Mouse (Mus musculus) CH12.LX (cell line): ENCODE measurements around the gene Tbc1d7. TPM values are rescaled to one million over a fixed set of nuclear protein-coding genes. Genes with fewer than 3 reads are reported as not detected.
A peak's percentile ranks its signal among the peaks of the same experiment; 100 is the strongest.

Experiments
- DNase-seq: peaks from one replicate; pipeline ENCODE4 v3.0.0-alpha.2; 2013; ENCODE audit errors: extremely low read depth
- H3K27ac ChIP-seq: 2 replicates; pipeline ENCODE4 v1.5.1; 2012; ENCODE audit warnings: low read depth, mild to moderate bottlenecking, control low read depth, moderate library complexity; ENCODE audit not compliant: insufficient read depth
- H3K27me3 ChIP-seq: replicated peaks from 2 replicates; pipeline ENCODE3; 2012; ENCODE audit warnings: inconsistent platforms
- H3K36me3 ChIP-seq, 2 experiments: replicated peaks in 1 of 2; 2 replicates each; pipeline versions ENCODE3 to v1.6.1; 2012; ENCODE audit warnings: inconsistent platforms in 1 of 2, low read length in 1 of 2, mild to moderate bottlenecking in 1 of 2, mixed read lengths in 1 of 2, moderate library complexity in 1 of 2; ENCODE audit not compliant: control insufficient read depth in 1 of 2, insufficient read depth in 1 of 2
- H3K4me1 ChIP-seq, 2 experiments: 2 replicates each; pipeline ENCODE4 v1.6.1; 2012; ENCODE audit warnings: inconsistent platforms in 1 of 2, moderate library complexity in 1 of 2; ENCODE audit not compliant: insufficient read depth in 2 of 2, control insufficient read depth in 1 of 2
- H3K4me2 ChIP-seq: 2 replicates; pipeline ENCODE4 v1.6.1; 2012; ENCODE audit warnings: low read depth, mild to moderate bottlenecking, control low read depth; ENCODE audit not compliant: poor library complexity, insufficient read depth, severe bottlenecking
- H3K4me3 ChIP-seq, 3 experiments: fragments of 150-350 bp in 1 of 3; sonication (generic) in 1 of 3; replicated peaks in 1 of 3; 2 replicates each; pipeline versions ENCODE3 to v1.5.1; 2011 to 2012; ENCODE audit warnings: low read depth in 2 of 3, low read length in 2 of 3, mild to moderate bottlenecking in 2 of 3, moderate library complexity in 2 of 3, control low read depth in 1 of 3, improper control_type of control experiment in 1 of 3, inconsistent platforms in 1 of 3, mixed read lengths in 1 of 3; ENCODE audit not compliant: poor library complexity in 1 of 3
- H3K79me2 ChIP-seq: replicated peaks from 2 replicates; pipeline ENCODE4 v1.6.1; 2012; ENCODE audit warnings: mild to moderate bottlenecking, moderate library complexity; ENCODE audit not compliant: control insufficient read depth, poor library complexity, insufficient read depth, severe bottlenecking; ENCODE audit errors: extremely low read depth
- H3K9ac ChIP-seq: 2 replicates; pipeline ENCODE4 v1.6.1; 2012; ENCODE audit warnings: low read depth, mild to moderate bottlenecking, control low read depth, moderate library complexity; ENCODE audit not compliant: insufficient read depth
- H3K9me3 ChIP-seq: replicated peaks from 2 replicates; pipeline ENCODE3; 2012; ENCODE audit warnings: low read length, inconsistent platforms, mixed read lengths
- BHLHE40 ChIP-seq: IDR thresholded peaks from 2 replicates; pipeline ENCODE4 v1.6.1; 2011; ENCODE audit warnings: mild to moderate bottlenecking, low read depth, low read length, improper control_type of control experiment
- CHD1 ChIP-seq: IDR thresholded peaks from 2 replicates; pipeline ENCODE4 v1.6.1; 2012; ENCODE audit warnings: low read depth, low read length, improper control_type of control experiment, inconsistent platforms
- CHD2 ChIP-seq: IDR thresholded peaks from 2 replicates; pipeline ENCODE4 v1.6.1; 2011; ENCODE audit warnings: low read length, improper control_type of control experiment
- ELF1 ChIP-seq: IDR thresholded peaks from 2 replicates; pipeline ENCODE4 v1.6.1; 2014; ENCODE audit warnings: low read depth, mild to moderate bottlenecking, inconsistent platforms, low read length, improper control_type of control experiment
- EP300 ChIP-seq: IDR thresholded peaks from 2 replicates; pipeline ENCODE4 v1.6.1; 2011; ENCODE audit warnings: low read length, improper control_type of control experiment
- GABPA ChIP-seq: IDR thresholded peaks from 2 replicates; pipeline ENCODE4 v1.6.1; 2012; ENCODE audit warnings: low read depth, low read length, improper control_type of control experiment, inconsistent platforms; ENCODE audit not compliant: insufficient replicate concordance
- HCFC1 ChIP-seq: IDR thresholded peaks from 2 replicates; pipeline ENCODE4 v1.6.1; 2012; ENCODE audit warnings: low read depth, mild to moderate bottlenecking, inconsistent platforms, low read length, improper control_type of control experiment
- MAX ChIP-seq: IDR thresholded peaks from 2 replicates; pipeline ENCODE4 v1.6.1; 2011; ENCODE audit warnings: low read length, improper control_type of control experiment
- MAZ ChIP-seq: IDR thresholded peaks from 2 replicates; pipeline ENCODE4 v1.6.1; 2012; ENCODE audit warnings: low read depth, mild to moderate bottlenecking, inconsistent platforms, low read length, improper control_type of control experiment, moderate library complexity
- MEF2A ChIP-seq: IDR thresholded peaks from 2 replicates; pipeline ENCODE4 v1.6.1; 2014; ENCODE audit warnings: low read depth, mild to moderate bottlenecking, inconsistent platforms, low read length, improper control_type of control experiment, borderline replicate concordance
- MXI1 ChIP-seq: IDR thresholded peaks from 2 replicates; pipeline ENCODE4 v1.6.1; 2011; ENCODE audit warnings: mild to moderate bottlenecking, low read depth, low read length, improper control_type of control experiment
- MYC ChIP-seq: IDR thresholded peaks from 2 replicates; pipeline ENCODE4 v1.6.1; 2011; ENCODE audit warnings: low read depth, mild to moderate bottlenecking, improper control_type of control experiment, low read length
- NRF1 ChIP-seq: IDR thresholded peaks from 2 replicates; pipeline ENCODE4 v1.6.1; 2014; ENCODE audit warnings: low read depth, mild to moderate bottlenecking, inconsistent platforms, low read length, improper control_type of control experiment, moderate library complexity
- PAX5 ChIP-seq: IDR thresholded peaks from 2 replicates; pipeline ENCODE4 v1.6.1; 2012; ENCODE audit warnings: low read length, inconsistent platforms, mixed read lengths
- POLR2A ChIP-seq: IDR thresholded peaks from 2 replicates; pipeline ENCODE4 v1.6.1; 2011; ENCODE audit warnings: low read depth, mild to moderate bottlenecking, improper control_type of control experiment, low read length
- POLR2AphosphoS2 ChIP-seq: IDR thresholded peaks from 2 replicates; pipeline ENCODE4 v1.6.1; 2011; ENCODE audit warnings: low read depth, low read length, improper control_type of control experiment
- RAD21 ChIP-seq: IDR thresholded peaks from 2 replicates; pipeline ENCODE4 v1.6.1; 2011; ENCODE audit warnings: low read depth, mild to moderate bottlenecking, low read length, improper control_type of control experiment, moderate library complexity
- SIN3A ChIP-seq: IDR thresholded peaks from 2 replicates; pipeline ENCODE4 v1.6.1; 2012; ENCODE audit warnings: low read length, improper control_type of control experiment, inconsistent platforms
- SMC3 ChIP-seq: IDR thresholded peaks from 2 replicates; pipeline ENCODE4 v1.6.1; 2011; ENCODE audit warnings: low read depth, low read length, improper control_type of control experiment
- TBP ChIP-seq: conservative IDR thresholded peaks from 2 replicates; pipeline ENCODE4 v1.6.1; 2011; ENCODE audit warnings: low read depth, low read length, improper control_type of control experiment
- UBTF ChIP-seq: IDR thresholded peaks from 2 replicates; pipeline ENCODE4 v1.6.1; 2012; ENCODE audit warnings: low read depth, mild to moderate bottlenecking, inconsistent platforms, low read length, improper control_type of control experiment, moderate library complexity
- ZC3H11A ChIP-seq: IDR thresholded peaks from 2 replicates; pipeline ENCODE4 v1.6.1; 2012; ENCODE audit warnings: low read depth, mild to moderate bottlenecking, inconsistent platforms, low read length, improper control_type of control experiment
- ZKSCAN1 ChIP-seq: IDR thresholded peaks from 2 replicates; pipeline ENCODE4 v1.6.1; 2012; ENCODE audit warnings: low read depth, inconsistent platforms, low read length, improper control_type of control experiment, borderline replicate concordance
- ZMIZ1 ChIP-seq: IDR thresholded peaks from 2 replicates; pipeline ENCODE4 v1.6.1; 2012; ENCODE audit warnings: low read depth, mild to moderate bottlenecking, inconsistent platforms, low read length, improper control_type of control experiment
- dilution Hi-C: fragments of 300-500 bp; cut with MboI; formaldehyde crosslinking; loops from 2 replicates; pipeline ENCODE4 v1.14.3; 2020; ENCODE audit warnings: low sequenced_read_pairs; ENCODE audit not compliant: extremely low pct_unique_long_range_greater_than_20kb, extremely low pct_ligation_motif_present
- in situ Hi-C: fragments of 300-500 bp; cut with MboI; formaldehyde crosslinking; loops from 3 replicates; pipeline ENCODE4 v1.14.3; 2019; ENCODE audit warnings: low sequenced_read_pairs, low pct_ligation_motif_present, low pct_unique_long_range_greater_than_20kb, mixed read lengths
- polyA plus RNA-seq: library from polyadenylated mRNA; unstranded; fragments of >175 nt; gene quantifications from 2 replicates; pipeline ENCODE4 v1.2.1, GENCODE M21; 2012; ENCODE audit warnings: low read depth; ENCODE audit not compliant: insufficient read length
- total RNA-seq, 2 experiments: library from RNA; depleted of rRNA; stranded (reverse); fragments of 300-350 nt in 1 of 2; fragments of >200 nt in 1 of 2; gene quantifications; 2 replicates each; pipeline ENCODE4 v1.2.3; 2012 to 2014

Gene Tbc1d7
- total and polyA plus RNA-seq, 3 experiments, result 19.5 to 37.3 (median 20.2) TPM

DNA sequence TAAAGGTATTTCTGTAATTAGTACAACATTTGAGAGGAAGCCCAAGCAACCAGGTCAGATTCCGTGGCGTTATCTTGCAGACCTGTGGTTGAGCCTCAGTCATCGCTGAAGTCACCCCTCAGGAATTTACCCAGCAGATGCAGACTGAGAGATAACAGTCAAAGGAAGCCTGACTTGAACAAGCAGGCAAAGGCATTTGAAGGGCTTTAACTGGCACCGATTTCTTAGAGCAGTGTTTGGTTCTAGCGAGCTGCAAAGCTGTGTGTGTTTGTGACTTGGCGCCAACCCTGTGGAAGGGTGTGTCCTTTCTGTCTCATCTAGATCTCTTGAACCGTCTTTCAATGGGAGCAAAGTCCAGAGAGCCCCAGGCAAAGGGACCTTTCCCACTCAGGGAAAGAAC lies 22.0 kb upstream of the Tbc1d7 start:
- peaks cover 0 to 5% of the 10 kb centered on the region in 2 experiments; a peak in 1 of 4 replicates for H3K4me1 ChIP-seq
- dilution Hi-C loops (no loop called here), in situ Hi-C loops (loop anchor here (5.0 to 25.0 kb wide), 2 partner anchors 129 to 369 kb away; partner anchors contain the start of gene Mcur1)
- H3K4me3 ChIP-seq, result no peak overlapping the region
- TF ChIP-seq CHD1 (no peak), UBTF (no peak), CHD2 (no peak), POLR2AphosphoS2 (no peak), ELF1 (no peak), HCFC1 (no peak), MYC (no peak), MXI1 (no peak), POLR2A (no peak), EP300 (no peak), BHLHE40 (no peak), ZKSCAN1 (no peak), MEF2A (no peak), PAX5 (no peak), MAX (no peak), NRF1 (no peak), MAZ (no peak), ZC3H11A (no peak), GABPA (no peak), TBP (no peak)
- no peaks in the 10 kb centered on the region for H3K79me2 ChIP-seq
- no peak overlapping the region for H3K4me2 ChIP-seq
- no peaks in the 10 kb centered on the region for H3K9me3 ChIP-seq
- H3K27me3 ChIP-seq, result no peaks in the 10 kb centered on the region
- no peaks in the 10 kb centered on the region for H3K36me3 ChIP-seq
- no peak for DNase-seq
- no peak overlapping the region for H3K27ac ChIP-seq
- H3K9ac ChIP-seq, result no peak overlapping the region

DNA sequence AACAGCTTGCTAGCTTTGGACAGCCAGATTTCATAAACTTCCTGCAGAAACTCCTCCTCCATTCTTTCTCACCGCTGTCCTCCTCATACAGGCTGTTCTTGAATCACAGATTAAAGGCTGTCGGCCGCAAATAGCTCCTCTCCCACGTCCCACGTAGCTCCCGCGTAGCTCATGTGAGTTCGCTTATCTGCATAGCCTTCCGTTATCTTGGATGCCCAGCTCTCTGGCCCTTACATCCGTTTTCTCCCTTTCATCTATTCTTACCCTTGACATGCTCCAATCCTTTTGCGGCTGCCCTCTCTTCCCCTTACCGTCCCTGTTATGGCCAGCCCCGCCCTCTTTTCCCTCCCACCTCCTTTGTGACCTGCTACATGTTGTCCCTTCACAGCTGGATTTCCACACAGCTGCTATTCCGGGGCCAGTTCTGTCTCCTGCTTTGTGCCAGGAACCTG lies 20.5 kb upstream of the Tbc1d7 start:
- Histone ChIP-seq H3K27me3 (no peaks in the 10 kb centered on the region), H3K4me2 (0 out of 2 replicates have a peak overlapping the region, but pooled peaks have one; percentile 32), H3K9ac (no peak overlapping the region), H3K27ac (no peak overlapping the region), H3K36me3 (no peaks in the 10 kb centered on the region), H3K79me2 (no peaks in the 10 kb centered on the region), H3K9me3 (no peaks in the 10 kb centered on the region), H3K4me3 (no peak overlapping the region), H3K4me1 (peaks cover 2 to 5% of the 10 kb centered on the region in 2 experiments; a peak in 1 of 4 replicates)
- no peak for TF ChIP-seq SIN3A
- no peak for TF ChIP-seq SMC3
- no peak for TF ChIP-seq EP300
- no peak for TF ChIP-seq ZC3H11A
- TF ChIP-seq ZMIZ1, result no peak
- TF ChIP-seq RAD21, result no peak
- no peak for TF ChIP-seq MAX
- dilution Hi-C loops (no loop called here), in situ Hi-C loops (loop anchor here (5.0 to 25.0 kb wide), 2 partner anchors 131 to 371 kb away; partner anchors contain the start of gene Mcur1)
- no peak for DNase-seq
